Mouse (Mus musculus): Measurements from ENCODE around the gene Sfxn5.

DNA sequence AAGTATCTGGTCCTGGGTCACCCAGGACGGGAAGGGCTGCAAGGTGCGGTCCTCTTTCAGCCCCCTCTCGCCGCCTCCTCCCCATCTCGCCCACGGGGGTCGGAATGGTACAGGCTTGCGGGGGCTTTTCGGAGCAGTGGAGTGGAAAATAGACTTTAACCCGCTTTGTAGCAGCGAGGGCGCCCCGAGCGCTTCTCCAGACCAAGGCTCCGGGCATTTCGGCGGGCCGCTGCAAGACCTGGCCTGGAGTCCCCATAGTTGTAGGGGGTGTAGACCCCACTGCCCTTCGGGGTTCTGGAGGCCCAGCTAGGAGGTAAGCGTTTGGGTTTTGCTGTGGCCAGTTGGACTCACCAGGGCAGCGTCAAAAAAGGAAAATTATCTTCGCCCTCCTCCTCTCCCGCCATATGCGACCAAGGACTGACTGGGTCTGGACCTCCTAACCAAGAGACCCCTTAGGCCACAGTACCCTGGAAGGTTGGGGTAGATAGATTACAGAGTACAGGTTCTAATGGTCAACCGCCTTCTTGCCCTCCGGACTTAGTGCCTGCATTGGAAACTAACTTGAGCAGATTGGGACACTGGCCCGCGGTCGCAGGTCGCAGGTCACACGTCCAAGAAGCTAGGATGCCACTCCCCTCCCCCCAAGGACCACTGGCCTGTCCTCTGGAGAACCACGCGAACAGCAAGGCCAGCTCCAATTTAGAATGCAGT is 147.0 kb downstream of the Sfxn5 start:
- TF ChIP-seq POLR2A (IDR thresholded peaks at IDR 0.05; ENCODE audit: borderline replicate concordance, extremely low read depth, insufficient read depth, insufficient read length, poor library complexity, severe bottlenecking) (no peak), CTCF (IDR thresholded peaks at IDR 0.05; ENCODE audit: borderline replicate concordance, extremely low read depth, insufficient read depth, insufficient read length) (no peak)
